Mouse (Mus musculus) hindbrain, embryonic 10.5 days (tissue): ENCODE results near the gene Ctnna3. TPM values are rescaled to one million over a fixed set of nuclear protein-coding genes. Genes with fewer than 3 reads are reported as not detected.
"Not testable (repeated sequence)": the region's sequence is repeated elsewhere in the genome, so short reads cannot be mapped to it uniquely, and the experiment has no call there.

Experiments
- DNase-seq: peaks from one replicate; pipeline ENCODE4 v3.0.0-alpha.2; 2017; ENCODE audit warnings: low spot score
- H3K27ac ChIP-seq: fragments of 300-500 bp; sonication (generic); 2 replicates; pipeline ENCODE4 v1.5.1; 2016; ENCODE audit warnings: mild to moderate bottlenecking, moderate library complexity
- H3K27me3 ChIP-seq: fragments of 300-500 bp; sonication (generic); 2 replicates; pipeline ENCODE4 v1.6.1; 2016; ENCODE audit warnings: mild to moderate bottlenecking; ENCODE audit not compliant: poor library complexity, insufficient read depth, severe bottlenecking
- H3K36me3 ChIP-seq: fragments of 300-500 bp; sonication (generic); 2 replicates; pipeline ENCODE4 v1.6.1; 2016; ENCODE audit warnings: mild to moderate bottlenecking, moderate library complexity
- H3K4me1 ChIP-seq: fragments of 300-500 bp; sonication (generic); replicated peaks from 2 replicates; pipeline ENCODE4 v1.6.1; 2016; ENCODE audit warnings: mild to moderate bottlenecking
- H3K4me3 ChIP-seq: fragments of 300-500 bp; sonication (generic); 2 replicates; pipeline ENCODE4 v1.5.1; 2016; ENCODE audit warnings: mild to moderate bottlenecking, moderate library complexity
- H3K9me3 ChIP-seq: fragments of 300-500 bp; sonication (generic); 2 replicates; pipeline ENCODE4 v1.6.1; 2016; ENCODE audit warnings: mild to moderate bottlenecking, moderate library complexity
- WGBS: fragments of 180-500 bp; shearing (Covaris S2); methylation state at CpG from one replicate; pipeline ENCODE4 v1.1.7; 2016; 5-methylcytosine and 5-hydroxymethylcytosine counted together
- polyA plus RNA-seq: library from polyadenylated mRNA; unstranded; fragments of >200 nt; fragmentation: Nextera tagmentation; extraction: Ambion mirVana; gene quantifications from 2 replicates; pipeline ENCODE4 v1.2.1, GENCODE M21; 2016

The Ctnna3 gene
- polyA plus RNA-seq, 1 experiment from 2014 or later = 0.21 TPM

- no peaks in the 10 kb centered on the region for H3K36me3 ChIP-seq
- WGBS = 90% methylated on average over 3 of the region's 3 CpGs
- no peak overlapping the region for H3K27ac ChIP-seq
- no peaks in the 10 kb centered on the region for H3K27me3 ChIP-seq
- no peaks in the 10 kb centered on the region for H3K4me1 ChIP-seq
- H3K9me3 ChIP-seq = no peaks in the 10 kb centered on the region
- no peak for DNase-seq
- no peak overlapping the region for H3K4me3 ChIP-seq
Measured at GRCm38 (mm10) chr10:64146511-64146910, 716.6 kb downstream of the Ctnna3 start.

- Histone ChIP-seq H3K4me3 (no peak overlapping the region), H3K27me3 (no peaks in the 10 kb centered on the region), H3K36me3 (no peaks in the 10 kb centered on the region), H3K4me1 (no peaks in the 10 kb centered on the region), H3K27ac (no peak overlapping the region), H3K9me3 (no peaks in the 10 kb centered on the region)
- DNase-seq = no peak
- 93% methylated on average over 13 of the region's 13 CpGs for WGBS
Measured at GRCm38 (mm10) chr10:64181696-64182095, 751.8 kb downstream of the Ctnna3 start.

GRCm38 (mm10) chr10:64182731-64183130 lies 752.8 kb downstream of the Ctnna3 start:
- no peaks in the 10 kb centered on the region for H3K4me1 ChIP-seq
- DNase-seq = no peak
- H3K9me3 ChIP-seq = no peaks in the 10 kb centered on the region
- 88% methylated on average over 4 of the region's 4 CpGs for WGBS
- no peak overlapping the region for H3K4me3 ChIP-seq
- H3K27ac ChIP-seq = no peak overlapping the region
- H3K27me3 ChIP-seq = no peaks in the 10 kb centered on the region
- no peaks in the 10 kb centered on the region for H3K36me3 ChIP-seq

- H3K4me3 ChIP-seq = no peak overlapping the region
- H3K27me3 ChIP-seq = no peaks in the 10 kb centered on the region
- no peak overlapping the region for H3K27ac ChIP-seq
- no peaks in the 10 kb centered on the region for H3K36me3 ChIP-seq
- WGBS = 90% methylated on average over 3 of the region's 3 CpGs
- H3K9me3 ChIP-seq = no peaks in the 10 kb centered on the region
- no peak for DNase-seq
- H3K4me1 ChIP-seq = no peaks in the 10 kb centered on the region
Measured at GRCm38 (mm10) chr10:64188046-64188445, 758.1 kb downstream of the Ctnna3 start.

- Histone ChIP-seq H3K27me3 (no peaks in the 10 kb centered on the region), H3K36me3 (no peaks in the 10 kb centered on the region), H3K4me3 (no peak overlapping the region), H3K9me3 (no peaks in the 10 kb centered on the region), H3K27ac (no peak overlapping the region), H3K4me1 (no peaks in the 10 kb centered on the region)
- WGBS = 90% methylated on average over 1 of the region's 1 CpGs
- DNase-seq = no peak
Measured at GRCm38 (mm10) chr10:64197584-64197983, 767.7 kb downstream of the Ctnna3 start.

- WGBS = 85% methylated on average over 3 of the region's 3 CpGs
- Histone ChIP-seq H3K4me3 (no peak overlapping the region), H3K27me3 (no peaks in the 10 kb centered on the region), H3K4me1 (no peaks in the 10 kb centered on the region), H3K9me3 (no peaks in the 10 kb centered on the region), H3K36me3 (no peaks in the 10 kb centered on the region), H3K27ac (no peak overlapping the region)
- DNase-seq = no peak
Measured at GRCm38 (mm10) chr10:64215632-64216031, 785.7 kb downstream of the Ctnna3 start.

GRCm38 (mm10) chr10:64223023-64223422 lies 793.1 kb downstream of the Ctnna3 start:
- Histone ChIP-seq H3K4me1 (no peaks in the 10 kb centered on the region), H3K36me3 (no peaks in the 10 kb centered on the region), H3K9me3 (no peaks in the 10 kb centered on the region), H3K27me3 (no peaks in the 10 kb centered on the region), H3K27ac (no peak overlapping the region), H3K4me3 (no peak overlapping the region)
- 87% methylated on average over 3 of the region's 3 CpGs for WGBS
- DNase-seq = no peak

- Histone ChIP-seq H3K36me3 (no peaks in the 10 kb centered on the region), H3K9me3 (no peaks in the 10 kb centered on the region), H3K4me3 (no peak overlapping the region), H3K4me1 (no peaks in the 10 kb centered on the region), H3K27me3 (no peaks in the 10 kb centered on the region), H3K27ac (no peak overlapping the region)
- DNase-seq = no peak
- 96% methylated on average over 9 of the region's 9 CpGs for WGBS
Measured at GRCm38 (mm10) chr10:64224007-64224406, 794.1 kb downstream of the Ctnna3 start.

GRCm38 (mm10) chr10:64224424-64224823 lies 794.5 kb downstream of the Ctnna3 start:
- no peak for DNase-seq
- 91% methylated on average over 6 of the region's 6 CpGs for WGBS

GRCm38 (mm10) chr10:64225826-64226225 lies 795.9 kb downstream of the Ctnna3 start:
- H3K27me3 ChIP-seq, H3K27ac ChIP-seq, H3K4me1 ChIP-seq, H3K4me3 ChIP-seq, H3K36me3 ChIP-seq, DNase-seq, H3K9me3 ChIP-seq: not testable (repeated sequence)

More at GRCm38 (mm10) chr10:64224424-64224823, 794.5 kb downstream of the Ctnna3 start:
- Histone ChIP-seq H3K27ac (no peak overlapping the region), H3K4me1 (no peaks in the 10 kb centered on the region), H3K27me3 (no peaks in the 10 kb centered on the region), H3K36me3 (no peaks in the 10 kb centered on the region), H3K4me3 (no peak overlapping the region), H3K9me3 (no peaks in the 10 kb centered on the region)

GRCm38 (mm10) chr10:64243421-64243820 lies 813.5 kb downstream of the Ctnna3 start:
- no peak overlapping the region for H3K27ac ChIP-seq
- H3K9me3 ChIP-seq = no peaks in the 10 kb centered on the region
- H3K4me3 ChIP-seq = no peak overlapping the region
- 89% methylated on average over 4 of the region's 4 CpGs for WGBS
- DNase-seq = no peak
- no peaks in the 10 kb centered on the region for H3K36me3 ChIP-seq
- no peaks in the 10 kb centered on the region for H3K27me3 ChIP-seq
- H3K4me1 ChIP-seq = no peaks in the 10 kb centered on the region

GRCm38 (mm10) chr10:64268156-64268555 lies 838.3 kb downstream of the Ctnna3 start:
- Histone ChIP-seq H3K9me3 (no peaks in the 10 kb centered on the region), H3K4me3 (no peak overlapping the region), H3K27ac (no peak overlapping the region), H3K4me1 (no peaks in the 10 kb centered on the region), H3K27me3 (no peaks in the 10 kb centered on the region), H3K36me3 (no peaks in the 10 kb centered on the region)
- WGBS = 82% methylated on average over 4 of the region's 4 CpGs
- DNase-seq = no peak

GRCm38 (mm10) chr10:64275143-64275542 lies 845.2 kb downstream of the Ctnna3 start:
- Histone ChIP-seq H3K9me3 (no peaks in the 10 kb centered on the region), H3K36me3 (no peaks in the 10 kb centered on the region), H3K4me1 (no peaks in the 10 kb centered on the region), H3K27me3 (no peaks in the 10 kb centered on the region), H3K27ac (no peak overlapping the region), H3K4me3 (no peak overlapping the region)
- WGBS = 78% methylated on average over 1 of the region's 1 CpGs
- DNase-seq = no peak

- no peak overlapping the region for H3K27ac ChIP-seq
- H3K36me3 ChIP-seq = no peaks in the 10 kb centered on the region
- no peaks in the 10 kb centered on the region for H3K27me3 ChIP-seq
- H3K9me3 ChIP-seq = no peaks in the 10 kb centered on the region
- no peak for DNase-seq
- no peak overlapping the region for H3K4me3 ChIP-seq
- 93% methylated on average over 2 of the region's 2 CpGs for WGBS
- no peaks in the 10 kb centered on the region for H3K4me1 ChIP-seq
Measured at GRCm38 (mm10) chr10:64278836-64279235, 848.9 kb downstream of the Ctnna3 start.
